Mouse (Mus musculus): ENCODE results near the gene Ppp1r1b. TPM values are rescaled to one million over a fixed set of nuclear protein-coding genes. Genes with fewer than 3 reads are reported as not detected.
A peak's percentile ranks its signal among the peaks of the same experiment; 100 is the strongest.

The Ppp1r1b gene
- 1 to 10 TPM in 1 of 2 experiments, under 1 TPM in 1; 1.00 to 1.7 TPM for total RNA-seq (2021)
- long read RNA-seq, experiment 1, partial matches to known transcripts, result 2 of 5 reads
- long read RNA-seq, experiment 1, other reads (novel, unspliced or antisense), result 1 of 5 reads
- long read RNA-seq, experiment 2, partial matches to known transcripts, result 1 of 2 reads
- long read RNA-seq, experiment 2, other reads (novel, unspliced or antisense), result 0 of 2 reads

- DNase-seq, result peak; percentile 68
These were observed at the start of gene Ppp1r1b for GRCm38 (mm10) chr11:98348083-98348961. Gene Ppp1r1b (plus strand): TSS chr11:98348404.

- DNase-seq, result no peak
These were observed 49.6 kb upstream of the Ppp1r1b start for GRCm38 (mm10) chr11:98298484-98299205.

GRCm38 (mm10) chr11:98313790-98314323 lies 34.3 kb upstream of the Ppp1r1b start:
- DNase-seq, result peak; percentile 85

GRCm38 (mm10) chr11:98317479-98317878 lies 30.7 kb upstream of the Ppp1r1b start:
- no peak for DNase-seq

- DNase-seq, result no peak
These were observed 29.6 kb upstream of the Ppp1r1b start for GRCm38 (mm10) chr11:98318421-98319116.

- no peak for DNase-seq
These were observed 29.1 kb upstream of the Ppp1r1b start for GRCm38 (mm10) chr11:98319120-98319519.

GRCm38 (mm10) chr11:98319544-98319943 lies 28.7 kb upstream of the Ppp1r1b start:
- no peak for DNase-seq

GRCm38 (mm10) chr11:98319944-98320343 lies 28.3 kb upstream of the Ppp1r1b start:
- DNase-seq, result no peak

- no peak for DNase-seq
These were observed 27.8 kb upstream of the Ppp1r1b start for GRCm38 (mm10) chr11:98320381-98320780.

- no peak for DNase-seq
These were observed 27.2 kb upstream of the Ppp1r1b start for GRCm38 (mm10) chr11:98320806-98321676.

GRCm38 (mm10) chr11:98321677-98322003 lies 26.6 kb upstream of the Ppp1r1b start:
- no peak for DNase-seq

- no peak for DNase-seq
These were observed 26.0 kb upstream of the Ppp1r1b start for GRCm38 (mm10) chr11:98322159-98322558.

GRCm38 (mm10) chr11:98323136-98323866 lies 24.9 kb upstream of the Ppp1r1b start:
- no peak for DNase-seq

- DNase-seq, result peak; percentile 68
These were observed 24.3 kb upstream of the Ppp1r1b start for GRCm38 (mm10) chr11:98323933-98324332.

- DNase-seq, result no peak
These were observed 22.9 kb upstream of the Ppp1r1b start for GRCm38 (mm10) chr11:98325191-98325820.

- DNase-seq, result no peak
These were observed 22.4 kb upstream of the Ppp1r1b start for GRCm38 (mm10) chr11:98325821-98326218.

GRCm38 (mm10) chr11:98326741-98327135 lies 21.5 kb upstream of the Ppp1r1b start:
- DNase-seq, result no peak

- no peak for DNase-seq
These were observed 20.8 kb upstream of the Ppp1r1b start for GRCm38 (mm10) chr11:98327136-98328030.

GRCm38 (mm10) chr11:98328031-98328370 lies 20.2 kb upstream of the Ppp1r1b start:
- no peak for DNase-seq

All from adrenal gland, postnatal 10 days (tissue).